Comparison of ENCODE assay signal across 28 mouse cellular contexts in genomic region chr11:115892213-115892612, GRCm38 (mm10). TPM values are rescaled to one million over a fixed set of nuclear protein-coding genes. Genes with fewer than 3 reads are reported as not detected.
A peak's percentile ranks its signal among the peaks of the same experiment; 100 is the strongest.
DNase-seq lines count a peak whose midpoint lies in the region; ATAC-seq and TF ChIP-seq lines count a peak whose summit lies in the region.
"Had no signal": no experiment of that assay in that cellular context is flagged by ENCODE, and none has a peak within 500 bp of the region (broad histone marks: within the 10 kb centered on the region; RNA-seq: fewer than 3 reads in every experiment).

No protein-coding gene starts in this region.

- no peak overlapping the region for H3K27ac ChIP-seq in kidney, embryonic 16.5 days (ENCODE audit: low read length)
- H3K27ac ChIP-seq in midbrain, embryonic 10.5 days (replicated peaks) = 0 out of 2 replicates have a peak overlapping the region, but pooled peaks have one; percentile 33
- H3K27ac ChIP-seq in midbrain, embryonic 14.5 days (replicated peaks; ENCODE audit: low read depth, low read length) = no peak overlapping the region
- H3K27ac ChIP-seq in liver, postnatal 0 days (ENCODE audit: low read depth) = no peak overlapping the region
- no peak overlapping the region for H3K27ac ChIP-seq in layer of hippocampus, adult 2 months
- H3K27ac ChIP-seq: embryonic facial prominence, embryonic 12.5 days; embryonic facial prominence, embryonic 15.5 days; gastrocnemius, adult 2 months; heart, embryonic 13.5 days; hindbrain, embryonic 14.5 days had no signal

- TF ChIP-seq CTCF in liver, postnatal 0 days (IDR thresholded peaks at IDR 0.05; ENCODE audit: low read depth) = no peak
- no peak for TF ChIP-seq CTCF in layer of hippocampus, adult 2 months (conservative IDR thresholded peaks at IDR 0.05)

- no peaks in the 10 kb centered on the region for H3K9me3 ChIP-seq in kidney, embryonic 16.5 days (ENCODE audit: low read length)
- H3K9me3 ChIP-seq in midbrain, embryonic 10.5 days (replicated peaks) = no peaks in the 10 kb centered on the region
- no peaks in the 10 kb centered on the region for H3K9me3 ChIP-seq in midbrain, embryonic 14.5 days (ENCODE audit: control insufficient read depth, low read length)
- no peaks in the 10 kb centered on the region for H3K9me3 ChIP-seq in liver, postnatal 0 days (ENCODE audit: low read length)
- H3K9me3 ChIP-seq: embryonic facial prominence, embryonic 12.5 days; embryonic facial prominence, embryonic 15.5 days; heart, embryonic 13.5 days had no signal

- DNase-seq in kidney, postnatal 10 days = no peak
- DNase-seq in midbrain, embryonic 10.5 days (ENCODE audit: low spot score) = no peak
- DNase-seq in midbrain, embryonic 14.5 days = no peak
- no peak for DNase-seq in liver, postnatal 0 days
- DNase-seq in layer of hippocampus, adult 2 months (ENCODE audit: low spot score in 2 of 2) = no peak
- DNase-seq in left cerebral cortex, postnatal 4 days = no peak
- DNase-seq: adrenal gland, adult 2 months; adrenal gland, postnatal 14 days; B cell, adult 2 months; cerebellum, adult 11 months; cerebellum, adult 2 months; cerebellum, adult 9-11 months; cerebellum, postnatal 25 days; forebrain, postnatal 0 days; gastrocnemius, adult 2 months; gastrocnemius, postnatal 14 days; heart, adult 11 months; heart, postnatal 14 days; heart, postnatal 4 days had no signal

- no peak overlapping the region for H3K4me2 ChIP-seq in kidney, embryonic 16.5 days (replicated peaks; ENCODE audit: low read depth, low read length)
- no peak overlapping the region for H3K4me2 ChIP-seq in midbrain, embryonic 14.5 days (ENCODE audit: low read length)
- no peak overlapping the region for H3K4me2 ChIP-seq in liver, postnatal 0 days (ENCODE audit: low read depth, low read length)
- H3K4me2 ChIP-seq: embryonic facial prominence, embryonic 12.5 days; embryonic facial prominence, embryonic 15.5 days; heart, embryonic 13.5 days; hindbrain, embryonic 14.5 days had no signal

- H3K9ac ChIP-seq in kidney, embryonic 16.5 days (replicated peaks; ENCODE audit: low read length) = no peak overlapping the region
- no peak overlapping the region for H3K9ac ChIP-seq in midbrain, embryonic 14.5 days (replicated peaks; ENCODE audit: low read length)
- H3K9ac ChIP-seq in liver, postnatal 0 days (replicated peaks) = no peak overlapping the region
- H3K9ac ChIP-seq: embryonic facial prominence, embryonic 12.5 days; embryonic facial prominence, embryonic 15.5 days; forebrain, postnatal 0 days; heart, embryonic 13.5 days; hindbrain, embryonic 14.5 days had no signal

- H3K4me3 ChIP-seq in kidney, embryonic 16.5 days (ENCODE audit: low read length) = no peak overlapping the region
- no peak overlapping the region for H3K4me3 ChIP-seq in midbrain, embryonic 10.5 days
- no peak overlapping the region for H3K4me3 ChIP-seq in midbrain, embryonic 14.5 days (replicated peaks; ENCODE audit: low read depth, low read length)
- H3K4me3 ChIP-seq in liver, postnatal 0 days (ENCODE audit: low read depth, low read length) = no peak overlapping the region
- no peak overlapping the region for H3K4me3 ChIP-seq in layer of hippocampus, adult 2 months
- H3K4me3 ChIP-seq: embryonic facial prominence, embryonic 12.5 days; embryonic facial prominence, embryonic 15.5 days; gastrocnemius, adult 2 months; heart, embryonic 13.5 days had no signal

- H3K36me3 ChIP-seq in kidney, embryonic 16.5 days (ENCODE audit: insufficient read depth, low read length) = peaks cover 10% of the 10 kb centered on the region; the same call in 1 of the 2 replicates
- peaks cover 52% of the 10 kb centered on the region for H3K36me3 ChIP-seq in midbrain, embryonic 10.5 days
- H3K36me3 ChIP-seq in midbrain, embryonic 14.5 days (ENCODE audit: control insufficient read depth, insufficient read depth, low read length) = peaks cover 44% of the 10 kb centered on the region
- peaks cover 22% of the 10 kb centered on the region for H3K36me3 ChIP-seq in liver, postnatal 0 days (replicated peaks; ENCODE audit: insufficient read depth, low read length)

- 0 out of 2 replicates have a peak, but pooled peaks have one; percentile 10 for ATAC-seq in kidney, embryonic 16.5 days (ENCODE audit: low FRiP score, low TSS enrichment)
- ATAC-seq in midbrain, embryonic 14.5 days (ENCODE audit: low FRiP score, low TSS enrichment) = no peak
- ATAC-seq in liver, postnatal 0 days = peak; percentile 64; the same call in 1 of the 2 replicates
- ATAC-seq: forebrain, embryonic 14.5 days; forebrain, postnatal 0 days had no signal

- intact Hi-C loops in left cerebral cortex, postnatal 4 days (cut with DNase I) = no loop called here

- 0 out of 2 replicates have a peak, but pooled peaks cover 3% of the 10 kb centered on the region for H3K4me1 ChIP-seq in kidney, embryonic 16.5 days (ENCODE audit: insufficient read depth, low read length)
- peaks cover 7% of the 10 kb centered on the region for H3K4me1 ChIP-seq in midbrain, embryonic 10.5 days
- no peaks in the 10 kb centered on the region for H3K4me1 ChIP-seq in midbrain, embryonic 14.5 days (ENCODE audit: control insufficient read depth, insufficient read depth, low read length)
- no peaks in the 10 kb centered on the region; the same call in 1 of the 2 replicates for H3K4me1 ChIP-seq in liver, postnatal 0 days (ENCODE audit: insufficient read depth)
- H3K4me1 ChIP-seq: embryonic facial prominence, embryonic 12.5 days had no signal

- WGBS in kidney, embryonic 16.5 days = 67% methylated on average over 6 of the region's 6 CpGs
- 58% methylated on average over 6 of the region's 6 CpGs for WGBS in midbrain, embryonic 10.5 days
- WGBS in midbrain, embryonic 14.5 days = 58% methylated on average over 6 of the region's 6 CpGs
- 65% methylated on average over 6 of the region's 6 CpGs for WGBS in liver, postnatal 0 days (ENCODE audit: insufficient replicate concordance)

- no peak for TF ChIP-seq EP300 in liver, postnatal 0 days (IDR thresholded peaks at IDR 0.05; ENCODE audit: low read depth)

- no peaks in the 10 kb centered on the region for H3K27me3 ChIP-seq in kidney, embryonic 16.5 days (ENCODE audit: insufficient read depth, low read length)
- no peaks in the 10 kb centered on the region for H3K27me3 ChIP-seq in midbrain, embryonic 10.5 days (ENCODE audit: low read depth, poor library complexity, severe bottlenecking)
- H3K27me3 ChIP-seq in midbrain, embryonic 14.5 days (ENCODE audit: control insufficient read depth, insufficient read depth, low read length) = no peaks in the 10 kb centered on the region
- H3K27me3 ChIP-seq in liver, postnatal 0 days (ENCODE audit: insufficient read depth, low read length) = no peaks in the 10 kb centered on the region
- H3K27me3 ChIP-seq: CH12.LX; embryonic facial prominence, embryonic 12.5 days; embryonic facial prominence, embryonic 15.5 days; heart, embryonic 13.5 days had no signal

RNA-seq across cellular contexts. Expression of gene Smim5, which starts 7.6 kb away (rescaled TPM):
- polyA plus RNA-seq in kidney, embryonic 16.5 days (2015; fragmentation: Nextera tagmentation; extraction: Ambion mirVana) = 4.7 and 5.0 TPM in 2 replicates
- polyA plus RNA-seq in midbrain, embryonic 10.5 days (2016; fragmentation: Nextera tagmentation; extraction: Ambion mirVana) = 1.0 and 1.6 TPM in 2 replicates
- polyA plus RNA-seq in midbrain, embryonic 14.5 days (2014; fragmentation: Nextera tagmentation; extraction: Ambion mirVana) = 0.46 and 1.1 TPM in 2 replicates
- polyA plus RNA-seq in liver, postnatal 0 days (2015; fragmentation: Nextera tagmentation; extraction: Ambion mirVana) = 16.8 and 21.5 TPM in 2 replicates
- 1 to 10 TPM in 1 of 2 experiments, under 1 TPM in 1; 0.54 to 1.3 TPM for total RNA-seq in layer of hippocampus, adult 2 months (2021)
- not detected for total RNA-seq in left cerebral cortex, postnatal 4 days (2021)

RNA-seq across cellular contexts. Expression of gene Smim6, which starts 19.6 kb away (rescaled TPM):
- polyA plus RNA-seq in kidney, embryonic 16.5 days (2015; fragmentation: Nextera tagmentation; extraction: Ambion mirVana) = 11.8 and 12.8 TPM in 2 replicates
- polyA plus RNA-seq in midbrain, embryonic 10.5 days (2016; fragmentation: Nextera tagmentation; extraction: Ambion mirVana) = 1.00 and 1.3 TPM in 2 replicates
- polyA plus RNA-seq in midbrain, embryonic 14.5 days (2014; fragmentation: Nextera tagmentation; extraction: Ambion mirVana) = 0.22 and 0.31 TPM in 2 replicates
- polyA plus RNA-seq in liver, postnatal 0 days (2015; fragmentation: Nextera tagmentation; extraction: Ambion mirVana) = 1.9 TPM in 2 replicates
- total RNA-seq in layer of hippocampus, adult 2 months (2021) = not detected
- total RNA-seq in left cerebral cortex, postnatal 4 days (2021) = not detected
- total RNA-seq: adrenal gland, adult 2 months; adrenal gland, postnatal 14 days; forebrain, postnatal 0 days; gastrocnemius, adult 2 months; gastrocnemius, postnatal 14 days had no signal
- polyA plus RNA-seq: adrenal gland, adult 2 months; cerebellum, adult 2 months; frontal cortex, adult 2 months; hindbrain, embryonic 14.5 days had no signal

RNA-seq across cellular contexts. Expression of gene Myo15b, which starts 34.0 kb away (rescaled TPM):
- 12.6 and 14.2 TPM in 2 replicates for polyA plus RNA-seq in kidney, embryonic 16.5 days (2015; fragmentation: Nextera tagmentation; extraction: Ambion mirVana)
- 0.12 and 0.21 TPM in 2 replicates for polyA plus RNA-seq in midbrain, embryonic 10.5 days (2016; fragmentation: Nextera tagmentation; extraction: Ambion mirVana)
- 0.15 TPM in 1 of 2 replicates, not detected in the other for polyA plus RNA-seq in midbrain, embryonic 14.5 days (2014; fragmentation: Nextera tagmentation; extraction: Ambion mirVana)
- 2.4 and 2.7 TPM in 2 replicates for polyA plus RNA-seq in liver, postnatal 0 days (2015; fragmentation: Nextera tagmentation; extraction: Ambion mirVana)
- under 1 TPM; 0.22 to 0.41 TPM for total RNA-seq in layer of hippocampus, adult 2 months (2021)
- total RNA-seq in left cerebral cortex, postnatal 4 days (2021) = under 1 TPM in 1 of 2 experiments, not detected in 1; 0.28 TPM
- total RNA-seq: forebrain, postnatal 0 days; gastrocnemius, adult 2 months had no signal
- polyA plus RNA-seq: forebrain, embryonic 11.5 days; forebrain, embryonic 14.5 days; hindbrain, embryonic 14.5 days had no signal

RNA-seq across cellular contexts. Expression of gene Sap30bp, which starts 40.9 kb away (rescaled TPM):
- polyA plus RNA-seq in kidney, embryonic 16.5 days (2015; fragmentation: Nextera tagmentation; extraction: Ambion mirVana) = 35.9 and 38.9 TPM in 2 replicates
- 51.9 and 52.1 TPM in 2 replicates for polyA plus RNA-seq in midbrain, embryonic 10.5 days (2016; fragmentation: Nextera tagmentation; extraction: Ambion mirVana)
- 48.4 and 49.9 TPM in 2 replicates for polyA plus RNA-seq in midbrain, embryonic 14.5 days (2014; fragmentation: Nextera tagmentation; extraction: Ambion mirVana)
- polyA plus RNA-seq in liver, postnatal 0 days (2015; fragmentation: Nextera tagmentation; extraction: Ambion mirVana) = 12.7 and 15.4 TPM in 2 replicates
- total RNA-seq in layer of hippocampus, adult 2 months (2021) = 10 to 100 TPM; 40.8 to 47.0 TPM
- 10 to 100 TPM; 51.3 to 67.4 TPM for total RNA-seq in left cerebral cortex, postnatal 4 days (2021)

RNA-seq across cellular contexts. Expression of gene Recql5, which starts 41.1 kb away (rescaled TPM):
- 25.3 and 26.9 TPM in 2 replicates for polyA plus RNA-seq in kidney, embryonic 16.5 days (2015; fragmentation: Nextera tagmentation; extraction: Ambion mirVana)
- polyA plus RNA-seq in midbrain, embryonic 10.5 days (2016; fragmentation: Nextera tagmentation; extraction: Ambion mirVana) = 30.6 and 31.8 TPM in 2 replicates
- polyA plus RNA-seq in midbrain, embryonic 14.5 days (2014; fragmentation: Nextera tagmentation; extraction: Ambion mirVana) = 18.0 and 18.4 TPM in 2 replicates
- 4.2 and 6.1 TPM in 2 replicates for polyA plus RNA-seq in liver, postnatal 0 days (2015; fragmentation: Nextera tagmentation; extraction: Ambion mirVana)
- total RNA-seq in layer of hippocampus, adult 2 months (2021) = 10 to 100 TPM; 36.6 to 39.3 TPM
- 10 to 100 TPM; 20.4 to 22.1 TPM for total RNA-seq in left cerebral cortex, postnatal 4 days (2021)
